Mouse (Mus musculus) kidney, adult 2 months (tissue): ENCODE results near the gene Galnt10.

Experiments
- CTCF ChIP-seq: fragments of 200-500 bp; conservative IDR thresholded peaks from 2 replicates; pipeline ENCODE4 v1.5.1; 2011; ENCODE audit warnings: low read depth, mild to moderate bottlenecking, control low read depth, low read length, moderate library complexity, mixed read lengths; ENCODE audit not compliant: insufficient read depth, insufficient read length
- POLR2A ChIP-seq: fragments of 200-500 bp; IDR thresholded peaks from one replicate; pipeline ENCODE4 v1.6.1; 2011; ENCODE audit warnings: low read depth, low read length, control low read depth

DNA sequence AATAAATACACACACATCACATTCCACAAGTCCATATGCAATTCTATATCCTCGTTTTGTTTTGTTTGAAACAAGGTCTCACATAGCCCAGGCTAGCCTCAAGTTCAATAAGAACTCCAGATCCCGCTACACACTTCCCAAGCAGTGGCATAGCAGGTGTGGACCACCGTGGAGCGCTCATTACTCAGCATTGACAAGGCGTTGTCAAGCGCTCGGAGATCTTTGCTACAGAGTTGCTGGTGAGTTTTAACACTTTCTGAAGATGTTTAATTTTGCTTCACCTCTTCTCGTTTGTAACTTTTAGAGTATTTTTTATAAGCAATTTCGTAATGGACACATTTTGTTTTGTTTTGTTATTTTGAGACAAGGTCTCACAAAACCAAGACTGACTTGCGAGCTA lies 154.2 kb downstream of the Galnt10 start:
- TF ChIP-seq CTCF: no peak
- TF ChIP-seq POLR2A: no peak
